Comparison of ENCODE assay signal across 17 mouse cellular contexts in the genomic region with DNA sequence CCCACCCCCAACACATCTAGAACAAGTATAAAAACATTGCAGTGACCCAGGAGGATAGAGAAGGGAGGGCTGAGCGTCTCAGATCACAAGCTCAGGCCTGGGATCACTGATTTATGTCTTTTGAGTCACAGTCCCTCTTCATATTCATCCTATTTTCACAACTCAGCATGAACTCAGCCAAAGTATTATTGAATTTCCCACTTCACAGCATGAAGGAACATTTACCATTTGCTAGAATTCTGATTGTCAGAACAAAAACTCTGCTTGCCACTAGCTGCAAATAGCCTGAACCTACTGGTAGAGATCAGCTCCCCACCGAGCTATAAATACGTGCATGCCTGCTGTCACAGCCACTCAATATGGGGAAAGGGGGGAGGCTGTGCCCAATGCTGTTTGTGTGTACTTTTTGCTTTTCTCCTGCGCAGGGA. TPM values are rescaled to one million over a fixed set of nuclear protein-coding genes. Genes with fewer than 3 reads are reported as not detected.
DNase-seq lines count a peak whose midpoint lies in the region; ATAC-seq lines count a peak whose summit lies in the region.
"Had no signal": no experiment of that assay in that cellular context is flagged by ENCODE, and none has a peak within 500 bp of the region (broad histone marks: within the 10 kb centered on the region; RNA-seq: fewer than 3 reads in every experiment).

No protein-coding gene starts in this region.

- no peaks in the 10 kb centered on the region for H3K27me3 ChIP-seq in heart, embryonic 11.5 days (ENCODE audit: control insufficient read depth, insufficient read depth, low read length)
- no peaks in the 10 kb centered on the region for H3K27me3 ChIP-seq in midbrain, embryonic 14.5 days (ENCODE audit: control insufficient read depth, insufficient read depth, low read length)
- H3K27me3 ChIP-seq: embryonic facial prominence, embryonic 12.5 days had no signal

- ATAC-seq in cerebellum, adult (ENCODE audit: insufficient number of reproducible peaks, low FRiP score, low TSS enrichment), result peak; percentile 78
- ATAC-seq in heart, embryonic 11.5 days (replicated peaks; ENCODE audit: insufficient number of reproducible peaks, low FRiP score, low TSS enrichment), result no peak
- no peak for ATAC-seq in midbrain, embryonic 14.5 days (ENCODE audit: low FRiP score, low TSS enrichment)
- ATAC-seq: intestine, embryonic 16.5 days had no signal

- no peaks in the 10 kb centered on the region for H3K4me1 ChIP-seq in heart, embryonic 11.5 days (ENCODE audit: control insufficient read depth, insufficient read depth, low read length)
- H3K4me1 ChIP-seq in midbrain, embryonic 14.5 days (ENCODE audit: control insufficient read depth, insufficient read depth, low read length), result no peaks in the 10 kb centered on the region
- H3K4me1 ChIP-seq: embryonic facial prominence, embryonic 12.5 days had no signal

- H3K9me3 ChIP-seq in heart, embryonic 11.5 days (replicated peaks; ENCODE audit: control insufficient read depth, low read length), result no peaks in the 10 kb centered on the region
- no peaks in the 10 kb centered on the region for H3K9me3 ChIP-seq in midbrain, embryonic 14.5 days (ENCODE audit: control insufficient read depth, low read length)
- H3K9me3 ChIP-seq: embryonic facial prominence, embryonic 12.5 days had no signal

- no peak overlapping the region for H3K9ac ChIP-seq in heart, embryonic 11.5 days (ENCODE audit: low read depth, low read length)
- no peak overlapping the region for H3K9ac ChIP-seq in midbrain, embryonic 14.5 days (replicated peaks; ENCODE audit: low read length)
- H3K9ac ChIP-seq: embryonic facial prominence, embryonic 12.5 days had no signal

- 37% methylated on average over 4 of the region's 4 CpGs for WGBS in heart, embryonic 11.5 days (ENCODE audit: insufficient replicate concordance)
- WGBS in midbrain, embryonic 14.5 days, result 23% methylated on average over 4 of the region's 4 CpGs

- no peak overlapping the region for H3K4me3 ChIP-seq in heart, embryonic 11.5 days (ENCODE audit: low read depth, low read length)
- H3K4me3 ChIP-seq in midbrain, embryonic 14.5 days (replicated peaks; ENCODE audit: low read depth, low read length), result no peak overlapping the region
- H3K4me3 ChIP-seq: embryonic facial prominence, embryonic 12.5 days; layer of hippocampus, adult 2 months had no signal

- H3K36me3 ChIP-seq in heart, embryonic 11.5 days (ENCODE audit: control insufficient read depth, insufficient read depth, low read length), result no peaks in the 10 kb centered on the region
- H3K36me3 ChIP-seq in midbrain, embryonic 14.5 days (ENCODE audit: control insufficient read depth, insufficient read depth, low read length), result no peaks in the 10 kb centered on the region
- H3K36me3 ChIP-seq: embryonic facial prominence, embryonic 12.5 days had no signal

- intact Hi-C loops in left cerebral cortex, postnatal 10 days (cut with DNase I), result no loop called here

- no peak overlapping the region for H3K4me2 ChIP-seq in heart, embryonic 11.5 days
- no peak overlapping the region for H3K4me2 ChIP-seq in midbrain, embryonic 14.5 days (ENCODE audit: low read length)
- H3K4me2 ChIP-seq: embryonic facial prominence, embryonic 12.5 days had no signal

- DNase-seq in cerebellum, postnatal 4 days (ENCODE audit: low spot score in 2 of 2), result no peak
- peak; percentile 3 for DNase-seq in heart, adult 8-10 months (ENCODE audit: low spot score)
- DNase-seq in cerebellum, postnatal 25 days, result peak; percentile 35 to 51
- DNase-seq in midbrain, embryonic 14.5 days, result peak; percentile 27
- DNase-seq in lung, postnatal 4 days, result no peak
- no peak for DNase-seq in left cerebral cortex, postnatal 10 days (ENCODE audit: extremely low spot score in 1 of 2, low spot score in 2 of 2)
- DNase-seq: adrenal gland, adult 8-10 months; lung, postnatal 36 days; spleen, adult 18-20 months; thymus, postnatal 36 days had no signal

- no peak overlapping the region for H3K27ac ChIP-seq in heart, embryonic 11.5 days (ENCODE audit: low read depth, low read length)
- H3K27ac ChIP-seq in midbrain, embryonic 14.5 days (replicated peaks; ENCODE audit: low read depth, low read length), result no peak overlapping the region
- H3K27ac ChIP-seq: embryonic facial prominence, embryonic 12.5 days; layer of hippocampus, adult 2 months had no signal

RNA-seq across cellular contexts. Expression of a gene that starts 59.1 kb away (rescaled TPM):
- total RNA-seq in heart, adult 8-10 months (2022), result under 1 TPM in 1 of 4 experiments, not detected in 3; 0.14 TPM
- polyA plus RNA-seq in heart, embryonic 11.5 days (2014; fragmentation: Nextera tagmentation; extraction: Ambion mirVana), result 15.6 and 18.9 TPM in 2 replicates
- polyA plus RNA-seq in midbrain, embryonic 14.5 days (2014; fragmentation: Nextera tagmentation; extraction: Ambion mirVana), result 4.6 and 7.8 TPM in 2 replicates
- under 1 TPM in 1 of 2 experiments, not detected in 1; 0.26 TPM for total RNA-seq in left cerebral cortex, postnatal 10 days (2021)
- total RNA-seq: layer of hippocampus, adult 2 months; liver, adult 2 months; MEL had no signal
- polyA plus RNA-seq: liver, adult 2 months had no signal

Comparison
In these comparisons a context has a peak if more than half of its experiments do, and no peak if none do; other contexts are left out.
1. DNase-seq: peak in heart, adult 8-10 months (single experiment), cerebellum, postnatal 25 days (2 of 2) and midbrain, embryonic 14.5 days (single experiment); none in cerebellum, postnatal 4 days (0 of 2), lung, postnatal 4 days (0 of 2) and left cerebral cortex, postnatal 10 days (0 of 2).